Mouse (Mus musculus): ENCODE data around the gene Zfand5. TPM values are rescaled to one million over a fixed set of nuclear protein-coding genes. Genes with fewer than 3 reads are reported as not detected.

Zfand5 gene
- 18.4 and 22.1 TPM in 2 replicates for polyA plus RNA-seq (2012; ENCODE audit: low replicate concordance)

DNA sequence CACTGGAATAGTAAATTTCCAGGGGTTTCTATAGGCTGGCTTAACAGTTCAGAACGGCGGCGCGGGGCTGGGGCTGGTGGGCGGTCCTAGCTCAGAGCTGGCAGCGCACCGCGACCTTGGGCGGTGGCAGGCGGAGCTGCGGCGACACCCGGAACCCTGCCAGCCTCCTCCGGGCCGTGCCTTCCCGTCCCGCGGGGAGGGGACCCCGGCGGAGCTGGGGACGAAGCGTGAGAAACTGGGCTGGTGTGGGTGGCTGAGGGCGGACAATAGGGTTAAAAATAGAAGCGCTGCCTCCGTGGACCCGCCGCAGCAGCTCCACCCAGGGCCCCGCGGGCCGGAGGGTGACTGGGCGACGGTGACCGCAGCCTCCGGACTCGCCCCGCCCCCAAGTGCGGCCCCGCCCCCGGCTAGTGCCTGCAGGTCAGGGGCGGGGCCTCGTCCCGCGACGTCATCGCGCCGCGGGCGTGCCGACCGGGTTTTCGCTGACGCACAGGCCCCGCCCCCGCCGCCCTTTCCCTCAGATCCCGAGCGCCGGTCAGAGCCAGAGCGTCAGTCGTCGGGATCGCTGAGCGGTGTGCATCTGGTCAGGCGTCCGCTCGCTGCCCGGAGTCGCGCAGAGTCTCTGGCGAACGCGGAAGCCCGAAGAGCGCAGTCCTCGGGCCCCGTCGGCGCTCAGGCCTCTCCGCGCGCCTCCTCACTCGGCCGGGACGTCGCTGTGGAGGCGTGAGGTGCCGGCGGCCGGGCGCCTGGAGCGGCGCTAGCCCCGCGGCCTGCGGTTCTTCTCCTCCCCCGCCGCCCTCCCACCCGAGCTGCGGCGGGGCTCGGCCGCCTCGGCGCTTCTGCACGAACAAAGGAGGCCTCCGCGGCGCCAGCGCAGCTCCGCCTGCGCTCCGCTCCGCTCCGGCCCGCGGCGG, at the start of gene Zfand5:
Zfand5 (plus strand) TSS at position 538 of the 914 bp plus-strand sequence.

Other genes with a start within 250 kb of the Zfand5 start
- gene Gda, start 201.2 kb downstream of the Zfand5 start, polyA plus RNA-seq (2012; ENCODE audit: low replicate concordance), result 5.6 and 20.6 TPM in 2 replicates

Data from leukemia stem cell, adult 10-12 weeks (primary cell).